Mouse (Mus musculus): Measurements from ENCODE around the gene Cped1.

- TF ChIP-seq CTCF (IDR thresholded peaks at IDR 0.05) (no peak), EP300 (IDR thresholded peaks at IDR 0.05) (no peak)
Observed at GRCm38 (mm10) chr6:22200133-22200532, 214.4 kb downstream of the Cped1 start.
